Mouse (Mus musculus) CH12.LX (cell line): ENCODE data around the gene Dazap1. TPM values are rescaled to one million over a fixed set of nuclear protein-coding genes. Genes with fewer than 3 reads are reported as not detected.
A peak's percentile ranks its signal among the peaks of the same experiment; 100 is the strongest.

Experiments
- DNase-seq: peaks from one replicate; pipeline ENCODE4 v3.0.0-alpha.2; 2013; ENCODE audit errors: extremely low read depth
- H3K27ac ChIP-seq: 2 replicates; pipeline ENCODE4 v1.5.1; 2012; ENCODE audit warnings: low read depth, mild to moderate bottlenecking, control low read depth, moderate library complexity; ENCODE audit not compliant: insufficient read depth
- H3K27me3 ChIP-seq: replicated peaks from 2 replicates; pipeline ENCODE3; 2012; ENCODE audit warnings: inconsistent platforms
- H3K36me3 ChIP-seq, 2 experiments: replicated peaks in 1 of 2; 2 replicates each; pipeline versions ENCODE3 to v1.6.1; 2012; ENCODE audit warnings: inconsistent platforms in 1 of 2, low read length in 1 of 2, mild to moderate bottlenecking in 1 of 2, mixed read lengths in 1 of 2, moderate library complexity in 1 of 2; ENCODE audit not compliant: control insufficient read depth in 1 of 2, insufficient read depth in 1 of 2
- H3K4me1 ChIP-seq, 2 experiments: 2 replicates each; pipeline ENCODE4 v1.6.1; 2012; ENCODE audit warnings: inconsistent platforms in 1 of 2, moderate library complexity in 1 of 2; ENCODE audit not compliant: insufficient read depth in 2 of 2, control insufficient read depth in 1 of 2
- H3K4me2 ChIP-seq: 2 replicates; pipeline ENCODE4 v1.6.1; 2012; ENCODE audit warnings: low read depth, mild to moderate bottlenecking, control low read depth; ENCODE audit not compliant: poor library complexity, insufficient read depth, severe bottlenecking
- H3K4me3 ChIP-seq, 3 experiments: fragments of 150-350 bp in 1 of 3; sonication (generic) in 1 of 3; replicated peaks in 1 of 3; 2 replicates each; pipeline versions ENCODE3 to v1.5.1; 2011 to 2012; ENCODE audit warnings: low read depth in 2 of 3, low read length in 2 of 3, mild to moderate bottlenecking in 2 of 3, moderate library complexity in 2 of 3, control low read depth in 1 of 3, improper control_type of control experiment in 1 of 3, inconsistent platforms in 1 of 3, mixed read lengths in 1 of 3; ENCODE audit not compliant: poor library complexity in 1 of 3
- H3K79me2 ChIP-seq: replicated peaks from 2 replicates; pipeline ENCODE4 v1.6.1; 2012; ENCODE audit warnings: mild to moderate bottlenecking, moderate library complexity; ENCODE audit not compliant: control insufficient read depth, poor library complexity, insufficient read depth, severe bottlenecking; ENCODE audit errors: extremely low read depth
- H3K9ac ChIP-seq: 2 replicates; pipeline ENCODE4 v1.6.1; 2012; ENCODE audit warnings: low read depth, mild to moderate bottlenecking, control low read depth, moderate library complexity; ENCODE audit not compliant: insufficient read depth
- H3K9me3 ChIP-seq: replicated peaks from 2 replicates; pipeline ENCODE3; 2012; ENCODE audit warnings: low read length, inconsistent platforms, mixed read lengths
- BHLHE40 ChIP-seq: IDR thresholded peaks from 2 replicates; pipeline ENCODE4 v1.6.1; 2011; ENCODE audit warnings: mild to moderate bottlenecking, low read depth, low read length, improper control_type of control experiment
- CHD1 ChIP-seq: IDR thresholded peaks from 2 replicates; pipeline ENCODE4 v1.6.1; 2012; ENCODE audit warnings: low read depth, low read length, improper control_type of control experiment, inconsistent platforms
- CHD2 ChIP-seq: IDR thresholded peaks from 2 replicates; pipeline ENCODE4 v1.6.1; 2011; ENCODE audit warnings: low read length, improper control_type of control experiment
- CTCF ChIP-seq, 2 experiments: IDR thresholded peaks in 1 of 2; conservative IDR thresholded peaks in 1 of 2; 2 replicates each; pipeline ENCODE4 v1.5.1; 2011 to 2012; ENCODE audit warnings: low read depth in 2 of 2, low read length in 2 of 2, improper control_type of control experiment in 1 of 2, inconsistent platforms in 1 of 2, mild to moderate bottlenecking in 1 of 2, moderate library complexity in 1 of 2
- E2F4 ChIP-seq: IDR thresholded peaks from 2 replicates; pipeline ENCODE4 v1.6.1; 2011; ENCODE audit warnings: low read depth, low read length, improper control_type of control experiment; ENCODE audit not compliant: insufficient replicate concordance
- ELF1 ChIP-seq: IDR thresholded peaks from 2 replicates; pipeline ENCODE4 v1.6.1; 2014; ENCODE audit warnings: low read depth, mild to moderate bottlenecking, inconsistent platforms, low read length, improper control_type of control experiment
- EP300 ChIP-seq: IDR thresholded peaks from 2 replicates; pipeline ENCODE4 v1.6.1; 2011; ENCODE audit warnings: low read length, improper control_type of control experiment
- ETS1 ChIP-seq: conservative IDR thresholded peaks from 2 replicates; pipeline ENCODE4 v1.6.1; 2012; ENCODE audit warnings: low read depth, mild to moderate bottlenecking, inconsistent platforms, low read length, improper control_type of control experiment, moderate library complexity
- IRF4 ChIP-seq: IDR thresholded peaks from 2 replicates; pipeline ENCODE4 v1.6.1; 2014; ENCODE audit warnings: low read depth, mild to moderate bottlenecking, inconsistent platforms, low read length, improper control_type of control experiment
- JUN ChIP-seq: IDR thresholded peaks from 2 replicates; pipeline ENCODE4 v1.6.1; 2011; ENCODE audit warnings: low read depth, mild to moderate bottlenecking, low read length, improper control_type of control experiment, moderate library complexity; ENCODE audit not compliant: insufficient read depth
- MAZ ChIP-seq: IDR thresholded peaks from 2 replicates; pipeline ENCODE4 v1.6.1; 2012; ENCODE audit warnings: low read depth, mild to moderate bottlenecking, inconsistent platforms, low read length, improper control_type of control experiment, moderate library complexity
- MEF2A ChIP-seq: IDR thresholded peaks from 2 replicates; pipeline ENCODE4 v1.6.1; 2014; ENCODE audit warnings: low read depth, mild to moderate bottlenecking, inconsistent platforms, low read length, improper control_type of control experiment, borderline replicate concordance
- MXI1 ChIP-seq: IDR thresholded peaks from 2 replicates; pipeline ENCODE4 v1.6.1; 2011; ENCODE audit warnings: mild to moderate bottlenecking, low read depth, low read length, improper control_type of control experiment
- NRF1 ChIP-seq: IDR thresholded peaks from 2 replicates; pipeline ENCODE4 v1.6.1; 2014; ENCODE audit warnings: low read depth, mild to moderate bottlenecking, inconsistent platforms, low read length, improper control_type of control experiment, moderate library complexity
- POLR2A ChIP-seq: IDR thresholded peaks from 2 replicates; pipeline ENCODE4 v1.6.1; 2011; ENCODE audit warnings: low read depth, mild to moderate bottlenecking, improper control_type of control experiment, low read length
- RCOR1 ChIP-seq: conservative IDR thresholded peaks from 2 replicates; pipeline ENCODE4 v1.6.1; 2012; ENCODE audit warnings: low read depth, mild to moderate bottlenecking, inconsistent platforms, low read length, improper control_type of control experiment
- TBP ChIP-seq: conservative IDR thresholded peaks from 2 replicates; pipeline ENCODE4 v1.6.1; 2011; ENCODE audit warnings: low read depth, low read length, improper control_type of control experiment
- TCF12 ChIP-seq: IDR thresholded peaks from 2 replicates; pipeline ENCODE4 v1.6.1; 2014; ENCODE audit warnings: low read depth, mild to moderate bottlenecking, inconsistent platforms, low read length, improper control_type of control experiment
- UBTF ChIP-seq: IDR thresholded peaks from 2 replicates; pipeline ENCODE4 v1.6.1; 2012; ENCODE audit warnings: low read depth, mild to moderate bottlenecking, inconsistent platforms, low read length, improper control_type of control experiment, moderate library complexity
- USF1 ChIP-seq: IDR thresholded peaks from 2 replicates; pipeline ENCODE4 v1.6.1; 2014; ENCODE audit warnings: low read depth, mild to moderate bottlenecking, inconsistent platforms, low read length, improper control_type of control experiment
- USF2 ChIP-seq: conservative IDR thresholded peaks from 2 replicates; pipeline ENCODE4 v1.6.1; 2011; ENCODE audit warnings: low read depth, low read length, improper control_type of control experiment
- ZKSCAN1 ChIP-seq: IDR thresholded peaks from 2 replicates; pipeline ENCODE4 v1.6.1; 2012; ENCODE audit warnings: low read depth, inconsistent platforms, low read length, improper control_type of control experiment, borderline replicate concordance
- ZNF384 ChIP-seq: IDR thresholded peaks from 2 replicates; pipeline ENCODE4 v1.6.1; 2012; ENCODE audit warnings: low read depth, low read length, improper control_type of control experiment, inconsistent platforms
- dilution Hi-C: fragments of 300-500 bp; cut with MboI; formaldehyde crosslinking; loops from 2 replicates; pipeline ENCODE4 v1.14.3; 2020; ENCODE audit warnings: low sequenced_read_pairs; ENCODE audit not compliant: extremely low pct_unique_long_range_greater_than_20kb, extremely low pct_ligation_motif_present
- in situ Hi-C: fragments of 300-500 bp; cut with MboI; formaldehyde crosslinking; loops from 3 replicates; pipeline ENCODE4 v1.14.3; 2019; ENCODE audit warnings: low sequenced_read_pairs, low pct_ligation_motif_present, low pct_unique_long_range_greater_than_20kb, mixed read lengths
- polyA plus RNA-seq: library from polyadenylated mRNA; unstranded; fragments of >175 nt; gene quantifications from 2 replicates; pipeline ENCODE4 v1.2.1, GENCODE M21; 2012; ENCODE audit warnings: low read depth; ENCODE audit not compliant: insufficient read length
- total RNA-seq, 2 experiments: library from RNA; depleted of rRNA; stranded (reverse); fragments of 300-350 nt in 1 of 2; fragments of >200 nt in 1 of 2; gene quantifications; 2 replicates each; pipeline ENCODE4 v1.2.3; 2012 to 2014

Gene Dazap1
- total and polyA plus RNA-seq, 3 experiments = 162 to 236 (median 187) TPM

DNA sequence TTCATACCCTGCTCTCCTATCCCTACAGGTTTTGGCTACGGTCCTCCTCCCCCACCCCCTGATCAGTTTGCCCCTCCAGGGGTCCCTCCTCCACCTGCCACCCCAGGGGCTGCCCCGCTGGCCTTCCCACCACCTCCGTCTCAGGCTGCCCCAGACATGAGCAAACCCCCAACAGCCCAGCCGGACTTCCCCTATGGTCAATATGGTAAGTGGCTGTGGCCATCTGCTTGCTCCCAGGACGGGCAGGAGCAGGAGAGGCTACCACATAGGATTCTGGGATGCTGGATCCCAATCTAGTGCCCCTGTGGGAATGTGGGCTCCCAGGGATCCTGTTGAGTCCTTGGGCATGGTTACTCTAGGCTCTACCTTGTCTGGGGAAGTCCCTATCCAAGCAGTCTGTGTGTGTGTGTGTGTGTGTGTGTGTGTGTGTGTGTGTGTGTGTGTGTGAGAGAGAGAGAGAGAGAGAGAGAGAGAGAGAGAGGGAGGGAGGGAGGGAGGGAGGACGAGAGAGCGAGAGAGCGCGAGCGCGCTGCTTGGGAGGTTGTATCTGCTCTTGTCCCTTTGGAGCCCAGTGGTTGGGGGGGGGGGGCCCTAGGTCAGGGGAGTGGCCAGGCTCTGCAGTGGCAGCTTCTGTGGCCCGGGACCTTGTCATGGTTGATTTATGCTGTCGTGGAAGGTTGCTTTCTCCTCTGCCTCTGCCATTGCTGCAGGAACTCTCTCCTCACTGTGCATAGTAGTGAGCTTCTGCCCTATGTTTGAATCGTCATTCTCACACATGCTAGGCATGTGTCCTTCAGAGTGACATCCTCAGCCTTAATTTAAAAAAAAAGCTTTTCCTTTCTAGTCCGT, 24.2 kb downstream of the Dazap1 start:
- H3K4me2 ChIP-seq = peak overlapping the region; percentile 62
- in situ Hi-C loops = no loop called here
- H3K79me2 ChIP-seq = no peaks in the 10 kb centered on the region
- peaks cover 3% of the 10 kb centered on the region for H3K9me3 ChIP-seq
- DNase-seq = no peak
- H3K36me3 ChIP-seq = peaks cover 60 to 84% of the 10 kb centered on the region in 2 experiments
- 0 out of 2 replicates have a peak overlapping the region, but pooled peaks have one; percentile 25 for H3K9ac ChIP-seq
- H3K27me3 ChIP-seq = no peaks in the 10 kb centered on the region
- dilution Hi-C loops = no loop called here
- H3K4me1 ChIP-seq = peaks cover 54 to 76% of the 10 kb centered on the region in 2 experiments
- peak overlapping the region; percentile 79 for H3K27ac ChIP-seq
- TF ChIP-seq ELF1 (0 out of 2 replicates have a peak, but pooled peaks have one; percentile 12), USF2 (no peak), POLR2A (no peak), ETS1 (peak; percentile 54; the same call in 1 of the 2 replicates), CTCF (conservative IDR thresholded peaks at IDR 0.05 in 1 of 2, IDR thresholded peaks at IDR 0.05 in 1 of 2; ENCODE audit: low read depth in 2 of 2, low read length in 2 of 2) (no peak), TCF12 (peak; percentile 82), ZNF384 (no peak), EP300 (peak; percentile 45; the same call in 1 of the 2 replicates), RCOR1 (no peak), UBTF (no peak; the same call in 1 of the 2 replicates), TBP (no peak), CHD1 (no peak), BHLHE40 (no peak), USF1 (no peak), NRF1 (no peak), MXI1 (peak; percentile 52; the same call in 1 of the 2 replicates), ZKSCAN1 (no peak), MEF2A (peak; percentile 31; the same call in 1 of the 2 replicates), IRF4 (peak; percentile 44; the same call in 1 of the 2 replicates), E2F4 (no peak), CHD2 (no peak), MAZ (peak; percentile 84), JUN (no peak)
- no peak overlapping the region for H3K4me3 ChIP-seq
